Mouse (Mus musculus) NIH3T3 (cell line): ENCODE measurements around the gene 1700025F22Rik.
"Not testable (repeated sequence)": the region's sequence is repeated elsewhere in the genome, so short reads cannot be mapped to it uniquely, and the experiment has no call there.

Experiments used
- DNase-seq: peaks from one replicate; pipeline ENCODE4 v3.0.0-alpha.2; 2012; ENCODE audit warnings: low read depth

Gene 1700025F22Rik

DNA sequence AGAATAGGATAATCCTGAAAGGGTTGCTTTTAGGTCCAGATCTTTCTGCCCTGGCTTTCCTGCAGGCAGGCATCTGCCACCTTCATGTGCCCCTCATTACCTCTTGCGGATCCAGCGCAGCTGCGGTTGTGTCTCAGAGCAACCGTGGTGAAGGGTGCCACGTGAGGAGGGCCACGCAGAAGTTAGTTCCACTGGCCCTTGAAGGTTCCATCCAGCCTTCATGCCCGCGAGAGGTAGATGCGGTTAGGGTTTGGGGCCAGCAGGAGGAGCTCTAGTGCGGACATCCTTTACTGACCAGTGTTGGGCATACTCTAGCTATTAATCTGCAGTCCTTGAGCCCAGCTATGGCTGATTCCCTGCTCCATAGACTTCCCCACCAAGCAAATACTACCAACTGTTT is at the start of gene 1700025F22Rik:
1700025F22Rik (minus strand) TSS at position 149 of the 400 bp plus-strand sequence.
- no peak for DNase-seq

DNA sequence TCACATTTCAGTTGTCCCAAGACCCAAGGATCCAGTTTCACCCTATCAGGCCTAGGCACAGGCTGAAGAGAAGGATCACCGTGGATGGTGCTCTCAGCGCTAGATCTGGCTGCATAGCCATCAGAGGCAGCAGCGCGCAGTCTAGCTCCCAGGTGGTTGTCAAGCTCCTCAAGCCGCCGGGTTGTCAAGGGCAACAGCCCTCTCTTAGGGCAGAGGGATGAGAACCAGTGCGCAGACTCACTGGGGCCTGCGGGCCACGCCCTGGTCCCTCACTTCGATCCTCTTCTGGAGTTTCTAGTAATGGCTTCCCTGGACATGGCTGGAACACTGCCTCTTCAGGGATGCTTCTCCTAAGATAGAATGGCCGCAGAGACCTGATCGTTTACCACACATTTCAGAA is 31.4 kb upstream of the 1700025F22Rik start, which contains the start of gene Ms4a13:
Ms4a13 (minus strand) TSS at position 192 of the 400 bp plus-strand sequence.
- no peak for DNase-seq

DNA sequence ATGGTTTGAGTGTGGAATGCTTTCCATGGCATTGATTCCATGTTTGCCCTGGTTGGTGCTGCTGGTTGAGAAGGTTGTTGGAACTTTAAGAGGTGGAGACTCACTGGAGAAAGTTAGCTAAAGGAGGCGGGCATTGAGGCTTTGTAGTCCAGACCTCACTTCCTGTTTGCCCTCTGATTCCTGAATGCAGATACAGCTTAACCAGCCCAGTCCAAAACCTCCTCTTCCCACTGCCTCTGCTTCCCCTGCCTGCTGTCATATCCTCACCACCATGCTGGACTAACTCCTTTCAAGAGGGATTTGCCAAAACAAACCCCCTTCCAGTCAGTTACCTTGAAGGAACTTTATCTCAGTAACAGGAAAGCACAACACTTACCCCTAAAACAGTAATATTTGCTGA is 27.4 kb upstream of the 1700025F22Rik start:
- no peak for DNase-seq

DNA sequence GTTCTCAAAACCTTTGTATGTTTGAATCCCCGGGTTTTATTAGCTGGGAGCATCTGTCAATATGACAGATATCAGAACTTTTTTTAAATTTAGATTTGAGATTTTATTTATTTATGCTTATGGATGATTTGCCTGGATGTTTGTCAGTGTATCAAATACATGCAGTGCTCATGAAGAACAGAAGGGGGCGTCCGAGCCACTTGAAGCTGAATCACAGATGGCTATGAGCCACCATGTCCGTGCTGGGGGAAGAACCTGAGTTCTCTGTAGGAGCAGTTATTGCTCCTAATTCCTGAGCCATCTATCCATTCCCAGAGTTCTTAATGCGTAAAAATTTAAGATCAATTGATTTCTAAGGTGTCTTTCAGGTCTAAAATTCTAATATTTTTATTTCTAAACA is 19.0 kb upstream of the 1700025F22Rik start:
- DNase-seq: peak; percentile 49

DNA sequence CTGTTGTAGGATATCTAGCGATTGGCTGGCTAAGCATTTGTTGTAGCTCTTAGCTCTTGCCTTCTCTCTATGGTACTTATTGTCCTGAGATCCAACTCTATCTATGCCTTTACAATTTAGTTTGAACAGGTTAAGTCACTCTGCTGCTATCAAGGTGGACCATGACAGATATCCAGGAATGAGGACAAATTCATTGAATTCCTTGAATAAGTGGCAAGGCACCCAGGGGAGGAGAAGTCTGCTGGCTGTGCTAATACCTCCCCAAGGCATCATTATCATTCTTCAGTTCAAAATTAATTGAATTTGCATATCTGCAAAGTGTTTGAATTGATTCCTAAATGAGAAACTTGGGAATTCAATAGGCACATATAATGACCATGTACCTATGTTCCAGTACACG is 12.3 kb upstream of the 1700025F22Rik start:
- DNase-seq: no peak

DNA sequence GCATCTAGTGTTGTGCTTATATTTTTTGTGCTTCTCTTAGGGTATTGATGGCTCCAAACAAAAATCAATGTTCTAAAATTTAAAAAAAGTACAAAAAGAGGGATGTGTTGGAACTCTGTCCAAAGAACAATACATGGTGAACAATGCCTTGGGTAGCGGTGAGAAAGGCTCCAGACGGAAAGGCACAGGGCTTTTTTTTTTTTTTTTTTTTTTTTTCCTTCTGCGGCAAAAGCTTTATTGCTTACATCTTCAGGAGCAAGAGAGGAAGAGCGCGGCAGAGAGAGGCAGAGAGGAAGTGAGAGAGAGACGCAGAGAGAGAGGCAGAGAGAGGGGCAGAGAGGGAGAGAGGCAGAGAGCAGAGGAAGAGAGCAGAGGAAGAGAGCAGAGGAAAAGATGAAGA is 7.2 kb downstream of the 1700025F22Rik start:
- not testable (repeated sequence) for DNase-seq

DNA sequence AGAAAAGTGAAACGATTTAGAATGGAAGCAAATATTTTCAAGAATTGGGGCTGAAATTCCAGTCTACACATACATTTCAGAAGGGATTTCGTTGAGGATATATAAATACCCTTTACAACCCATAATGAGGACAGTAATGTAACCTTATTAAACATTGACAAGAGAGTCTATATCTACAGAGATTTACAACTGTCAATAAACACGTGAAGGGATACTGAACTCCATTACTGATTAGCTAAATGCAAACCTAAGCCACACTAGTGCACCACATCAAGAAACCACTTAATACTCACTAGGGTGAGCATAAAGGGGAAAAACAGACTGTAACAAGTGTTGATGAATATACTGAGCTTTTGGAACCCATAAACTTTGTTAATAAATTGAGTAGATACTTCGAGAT is 29.8 kb downstream of the 1700025F22Rik start:
- no peak for DNase-seq

DNA sequence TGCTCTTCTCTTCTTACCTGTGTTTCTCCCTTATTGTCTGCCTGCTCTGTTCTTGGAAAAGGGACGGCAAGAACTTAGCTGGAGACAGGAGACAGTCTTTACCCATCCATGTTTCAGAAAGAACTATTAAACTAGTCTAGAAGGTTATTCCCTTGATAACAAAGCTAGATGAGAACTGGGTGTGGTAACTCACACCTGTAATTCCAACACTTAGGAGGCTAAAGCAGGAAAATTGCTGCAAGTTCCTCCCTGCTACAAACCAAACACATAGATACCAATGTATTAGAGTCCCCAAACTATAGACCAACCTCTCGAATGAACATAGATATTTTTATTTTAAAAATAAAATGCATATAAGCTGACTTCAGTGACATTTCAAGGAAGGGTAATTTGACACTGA is 30.3 kb downstream of the 1700025F22Rik start:
- DNase-seq: no peak

DNA sequence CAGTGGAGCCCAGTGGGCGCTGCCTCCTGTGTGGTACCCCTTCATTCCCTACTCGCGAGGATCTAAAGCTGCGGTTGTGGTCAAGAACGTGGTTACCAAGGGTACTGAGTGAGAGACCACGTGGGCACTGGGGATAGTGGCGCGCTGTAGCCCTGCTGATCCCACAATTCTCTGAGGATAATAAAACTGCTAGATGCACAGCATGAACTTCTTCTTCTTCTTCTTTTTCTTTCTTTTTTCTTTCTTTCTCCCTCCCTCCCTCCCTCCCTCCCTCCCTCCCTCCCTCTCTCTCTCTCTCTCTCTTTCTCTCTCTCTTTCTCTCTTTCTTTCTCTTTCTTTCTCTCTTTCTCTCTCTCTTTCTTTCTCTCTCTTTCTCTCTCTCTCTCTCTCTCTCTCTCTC is 34.3 kb downstream of the 1700025F22Rik start, which contains the start of gene 1700017D01Rik:
1700017D01Rik (minus strand) TSS at position 101 of the 400 bp plus-strand sequence.
- not testable (repeated sequence) for DNase-seq

DNA sequence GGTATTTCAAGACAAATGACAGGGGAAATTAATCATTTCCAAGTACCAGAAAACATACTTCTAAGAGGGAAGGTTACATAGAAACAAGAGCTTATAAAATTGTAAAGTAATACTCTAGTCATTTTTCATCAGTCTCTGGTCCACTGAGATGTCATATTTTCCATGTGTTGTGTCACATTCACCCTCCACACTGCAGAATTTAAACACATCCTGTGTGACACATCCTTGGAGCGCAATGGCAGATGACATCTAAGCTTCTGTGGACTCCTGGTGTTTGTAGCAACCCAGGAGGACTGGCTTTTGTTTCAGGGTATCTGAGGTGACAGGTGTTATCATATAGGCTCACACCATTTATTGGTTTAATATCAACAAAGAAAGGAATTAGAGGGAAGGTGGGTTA is 35.4 kb downstream of the 1700025F22Rik start:
- no peak for DNase-seq

DNA sequence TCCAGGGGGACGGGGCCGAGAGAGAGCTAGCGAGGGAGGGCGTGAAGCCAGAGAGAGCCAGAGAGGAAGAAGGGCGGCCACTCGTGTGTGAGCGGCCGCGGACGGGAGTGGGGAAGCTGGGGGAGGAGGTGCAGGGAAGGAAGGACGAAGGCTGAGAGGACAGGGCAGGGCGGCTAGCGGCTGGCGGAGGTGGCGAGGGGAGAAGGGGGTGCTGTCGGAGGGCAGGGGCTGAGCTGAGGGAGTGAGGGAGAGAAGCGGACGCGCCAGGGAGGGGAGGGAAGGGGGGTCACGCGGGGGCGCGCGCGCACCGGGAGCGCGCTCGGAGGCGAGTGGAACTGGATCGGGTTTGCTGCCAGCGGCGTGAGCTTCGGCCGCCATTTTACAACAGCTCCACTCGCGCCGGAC is 44.1 kb downstream of the 1700025F22Rik start:
- not testable (repeated sequence) for DNase-seq

DNA sequence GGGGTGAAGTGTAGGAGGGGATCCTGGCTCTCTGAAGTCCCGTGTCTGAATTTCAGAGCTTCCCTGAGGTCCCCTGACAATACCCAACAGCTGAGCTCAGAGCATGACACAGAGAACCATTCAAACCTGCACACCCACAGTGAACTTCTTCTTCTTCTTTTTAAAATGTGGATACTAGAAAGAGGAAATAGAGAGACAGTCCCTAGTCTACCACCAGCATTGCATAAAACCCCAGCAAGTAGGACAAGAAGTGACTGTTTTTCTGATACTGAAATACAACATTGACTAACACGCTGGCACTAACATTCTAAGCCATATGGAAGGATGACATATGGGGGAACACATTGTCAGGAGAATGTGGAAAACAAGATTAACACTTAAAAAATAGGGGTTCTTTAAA is 45.8 kb downstream of the 1700025F22Rik start:
- DNase-seq: no peak

DNA sequence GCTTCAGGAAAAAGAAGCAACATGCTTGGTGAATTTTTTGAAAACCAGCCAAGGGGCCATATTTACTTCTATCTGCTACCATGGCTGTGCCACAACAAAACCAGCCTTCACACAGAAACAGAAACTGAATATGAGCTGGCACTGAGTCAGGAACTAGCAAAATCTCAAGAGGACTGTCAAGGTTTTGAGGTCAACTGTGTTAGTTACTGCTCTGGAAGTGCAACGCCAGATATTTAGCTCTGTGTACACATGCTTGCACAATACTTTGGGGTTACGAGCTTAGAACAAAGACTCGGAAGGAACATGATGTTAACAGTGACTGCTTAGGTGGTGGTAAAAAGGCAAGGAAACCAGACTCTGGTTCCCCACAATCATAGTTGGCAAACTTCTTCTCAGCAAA is 57.4 kb downstream of the 1700025F22Rik start:
- DNase-seq: peak; percentile 56

DNA sequence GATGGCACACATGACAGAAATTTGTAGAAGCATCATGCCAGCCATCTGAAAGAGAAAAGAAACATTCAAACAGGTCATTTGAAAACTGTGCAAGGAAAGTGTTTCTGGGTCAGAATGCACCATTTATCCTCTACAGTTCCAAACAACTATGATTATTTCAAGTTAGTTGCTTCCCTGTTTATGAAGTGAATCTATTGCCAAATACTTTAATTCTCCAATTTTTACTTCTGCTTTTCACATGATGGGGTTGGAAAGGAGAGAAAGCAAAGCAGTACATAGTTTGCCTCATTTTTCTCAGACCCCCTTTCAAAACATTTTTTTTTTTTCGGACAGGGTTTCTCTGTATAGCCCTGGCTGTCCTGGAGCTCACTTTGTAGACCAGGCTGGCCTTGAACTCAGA is 63.2 kb downstream of the 1700025F22Rik start:
- no peak for DNase-seq

DNA sequence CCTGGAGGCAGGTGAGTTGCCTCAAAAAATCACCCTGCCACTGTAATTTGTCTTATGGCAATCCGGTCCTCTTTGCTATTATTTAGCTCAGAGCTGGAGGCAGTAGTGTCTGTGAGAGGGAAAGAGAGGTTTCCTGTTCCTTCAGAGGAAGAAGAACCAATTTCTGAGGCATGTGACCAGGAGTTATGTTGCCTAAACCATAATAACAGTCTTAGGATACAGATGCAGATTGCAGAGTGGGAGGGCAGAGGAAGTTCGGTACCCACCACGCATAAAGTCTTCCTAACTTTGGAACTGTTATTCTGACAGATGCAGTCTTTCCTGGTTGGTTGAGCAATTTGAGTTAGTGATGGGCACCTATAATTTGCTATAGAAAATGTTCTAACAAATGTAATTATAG is 66.7 kb downstream of the 1700025F22Rik start:
- no peak for DNase-seq

DNA sequence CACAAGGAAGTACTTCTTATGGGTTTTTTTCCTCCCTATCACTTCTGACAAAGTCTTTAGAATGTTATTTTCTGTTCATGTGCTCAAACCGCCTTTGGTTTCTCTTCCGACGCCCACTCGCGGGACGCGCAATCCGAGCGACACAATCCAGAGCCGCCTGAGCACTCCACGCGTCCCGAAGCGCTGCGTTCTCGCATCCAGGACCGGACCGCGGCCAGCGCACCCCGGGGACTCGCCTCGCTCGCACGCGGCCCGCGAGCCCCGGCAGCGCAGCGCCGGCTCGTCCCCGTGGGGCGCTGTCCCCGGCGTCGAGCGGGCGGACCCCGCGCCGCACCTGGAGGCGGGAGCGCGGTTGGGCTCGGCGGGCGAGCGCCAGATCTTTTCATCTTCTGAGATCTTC is 73.0 kb downstream of the 1700025F22Rik start:
- not testable (repeated sequence) for DNase-seq
